Mouse (Mus musculus) activated CD4-positive, CD25-positive, alpha-beta regulatory T cell, adult 9 weeks (primary cell): Measurements from ENCODE around the gene 4930595M18Rik. TPM values are rescaled to one million over a fixed set of nuclear protein-coding genes. Genes with fewer than 3 reads are reported as not detected.

Experiments
- polyA plus RNA-seq: library from polyadenylated mRNA; unstranded; fragments of 100-300 nt; shearing (Covaris generic); gene quantifications from one replicate; pipeline ENCODE4 v1.2.1, GENCODE M21; 2017

4930595M18Rik gene
- polyA plus RNA-seq: not detected

DNA sequence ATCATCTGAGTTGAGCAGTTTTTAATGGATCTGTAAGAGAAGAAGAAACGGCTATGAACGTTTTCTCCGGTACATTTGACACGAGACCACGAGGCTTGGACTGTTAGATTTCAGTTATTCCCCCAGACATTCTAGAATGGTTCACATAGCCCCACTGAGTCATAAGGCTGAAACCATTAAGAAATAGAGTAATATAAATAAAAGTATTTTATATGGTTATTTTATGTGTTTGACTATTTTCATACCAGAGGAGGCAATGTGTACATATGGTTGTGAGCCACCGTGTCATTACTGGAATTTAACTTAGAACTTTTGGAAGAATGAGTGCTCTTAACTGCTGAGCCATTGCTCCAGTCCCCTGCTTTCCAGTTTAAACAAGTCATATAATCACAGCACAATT is at the start of gene 4930595M18Rik:
TSS of gene 4930595M18Rik (minus strand) at position 101 of the 400 bp plus-strand sequence.

